Mouse (Mus musculus) megakaryocyte progenitor cell, adult 5-6 weeks (primary cell): ENCODE results near the gene Olfr1055. TPM values are rescaled to one million over a fixed set of nuclear protein-coding genes. Genes with fewer than 3 reads are reported as not detected.
"Not testable (repeated sequence)": the region's sequence is repeated elsewhere in the genome, so short reads cannot be mapped to it uniquely, and the experiment has no call there.

ENCODE experiments used
- ATAC-seq: replicated peaks from 2 replicates; pipeline ENCODE4 v1.8.0; 2016; ENCODE audit warnings: mild to moderate bottlenecking, moderate TSS enrichment, inconsistent platforms; ENCODE audit not compliant: poor library complexity
- total RNA-seq, 2 experiments: library from RNA; stranded (forward) in 1 of 2; stranded (reverse) in 1 of 2; fragments of 157-497, 149-512 nt in 1 of 2; fragments of 200-1000 nt in 1 of 2; gene quantifications; 2 replicates each; pipeline versions ENCODE4 v1.2.3 to v1.2.4; 2015 to 2017

The Olfr1055 gene
- total RNA-seq (2015) (not detected in 2 replicates), total RNA-seq (2017) (not detected in 2 replicates)

- ATAC-seq, result no peak
These were observed at the start of gene Olfr1055 for GRCm38 (mm10) chr2:86350184-86350583. Olfr1055 (minus strand) TSS chr2:86350284.

- ATAC-seq, result no peak
These were observed 45.0 kb upstream of the Olfr1055 start for GRCm38 (mm10) chr2:86395114-86395513.

GRCm38 (mm10) chr2:86388461-86388860 is 38.4 kb upstream of the Olfr1055 start, which contains the start of gene Olfr1058:
Olfr1058 (minus strand) TSS chr2:86388561.
- not testable (repeated sequence) for ATAC-seq

DNA sequence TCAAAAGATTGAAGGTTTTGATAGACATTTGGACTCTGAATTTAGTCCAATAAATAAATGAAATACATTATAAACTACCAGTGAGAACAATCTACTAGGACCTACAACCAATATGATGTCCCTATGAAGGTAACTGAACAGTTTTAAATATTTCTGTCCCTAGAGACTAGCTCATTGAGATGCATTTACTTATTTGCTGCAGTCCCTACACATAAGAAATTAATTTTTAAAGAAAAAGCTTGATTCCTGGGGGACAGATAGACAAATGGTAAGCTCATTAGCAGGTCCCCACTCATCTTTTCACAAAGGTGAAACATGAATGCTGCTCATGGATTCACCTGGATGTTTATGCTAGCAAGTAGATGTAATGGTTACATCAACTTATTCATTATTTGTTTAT is 28.2 kb upstream of the Olfr1055 start, which contains the start of gene Olfr1057:
Gene Olfr1057 (minus strand): TSS at position 101 of the 400 bp plus-strand sequence.
- no peak for ATAC-seq

GRCm38 (mm10) chr2:86366342-86366741 is 16.3 kb upstream of the Olfr1055 start:
- ATAC-seq, result not testable (repeated sequence)

GRCm38 (mm10) chr2:86362369-86362768 is 12.3 kb upstream of the Olfr1055 start, which contains the start of gene Olfr1056:
Olfr1056 (minus strand) TSS chr2:86362469.
- ATAC-seq, result no peak

GRCm38 (mm10) chr2:86351751-86352150 is 1.7 kb upstream of the Olfr1055 start:
- not testable (repeated sequence) for ATAC-seq

GRCm38 (mm10) chr2:86335333-86335732 is 14.8 kb downstream of the Olfr1055 start, which contains the start of gene Olfr1054:
Olfr1054 (minus strand) TSS chr2:86335433.
- ATAC-seq, result no peak

DNA sequence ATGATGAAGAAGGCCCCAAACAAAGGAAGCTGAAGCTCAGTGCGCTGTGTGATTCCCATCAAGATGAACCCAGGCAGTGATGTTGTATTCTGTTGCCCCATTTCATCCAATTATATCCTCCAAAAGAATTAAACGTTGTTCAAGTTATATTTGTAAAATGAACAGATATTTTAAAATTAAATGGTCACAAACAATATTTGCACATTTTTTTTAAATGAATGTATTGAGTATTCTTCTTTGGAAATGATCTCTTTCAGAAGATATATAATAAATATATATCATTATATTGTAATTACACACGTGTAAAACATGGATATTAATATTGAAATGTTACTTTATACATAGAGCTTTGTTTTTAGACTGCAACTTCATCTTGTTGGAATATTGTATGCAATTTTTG is 34.9 kb downstream of the Olfr1055 start, which contains the start of gene Olfr1053:
Gene Olfr1053 (minus strand): TSS at position 101 of the 400 bp plus-strand sequence.
- ATAC-seq, result no peak

Other genes starting within 250 kb of the Olfr1055 start
- gene Olfr1039, start 214.4 kb downstream of the Olfr1055 start, total RNA-seq (2015), result not detected in 2 replicates
- not detected in 2 replicates for gene Olfr1039, start 214.4 kb downstream of the Olfr1055 start, total RNA-seq (2017)
- not detected in 2 replicates for gene Olfr1040, start 203.6 kb downstream of the Olfr1055 start, total RNA-seq (2015)
- not detected in 2 replicates for gene Olfr1040, start 203.6 kb downstream of the Olfr1055 start, total RNA-seq (2017)
- gene Olfr1042, start 188.4 kb downstream of the Olfr1055 start, total RNA-seq (2015), result not detected in 2 replicates
- gene Olfr1042, start 188.4 kb downstream of the Olfr1055 start, total RNA-seq (2017), result not detected in 2 replicates
- gene Olfr1043, start 182.8 kb downstream of the Olfr1055 start, total RNA-seq (2015), result not detected in 2 replicates
- not detected in 2 replicates for gene Olfr1043, start 182.8 kb downstream of the Olfr1055 start, total RNA-seq (2017)
- not detected in 2 replicates for gene Olfr1044, start 172.5 kb downstream of the Olfr1055 start, total RNA-seq (2015)
- gene Olfr1044, start 172.5 kb downstream of the Olfr1055 start, total RNA-seq (2017), result not detected in 2 replicates
- not detected in 2 replicates for gene Olfr52, start 164.6 kb downstream of the Olfr1055 start, total RNA-seq (2015)
- gene Olfr52, start 164.6 kb downstream of the Olfr1055 start, total RNA-seq (2017), result not detected in 2 replicates
- gene Olfr1045, start 147.3 kb downstream of the Olfr1055 start, total RNA-seq (2015), result not detected in 2 replicates
- not detected in 2 replicates for gene Olfr1045, start 147.3 kb downstream of the Olfr1055 start, total RNA-seq (2017)
- gene Olfr1046, start 131.0 kb downstream of the Olfr1055 start, total RNA-seq (2015), result not detected in 2 replicates
- not detected in 2 replicates for gene Olfr1046, start 131.0 kb downstream of the Olfr1055 start, total RNA-seq (2017)
- gene Olfr1047, start 118.9 kb downstream of the Olfr1055 start, total RNA-seq (2015), result not detected in 2 replicates
- gene Olfr1047, start 118.9 kb downstream of the Olfr1055 start, total RNA-seq (2017), result not detected in 2 replicates
- not detected in 2 replicates for gene Olfr1048, start 110.0 kb downstream of the Olfr1055 start, total RNA-seq (2015)
- not detected in 2 replicates for gene Olfr1048, start 110.0 kb downstream of the Olfr1055 start, total RNA-seq (2017)
- not detected in 2 replicates for gene Olfr1049, start 92.0 kb downstream of the Olfr1055 start, total RNA-seq (2015)
- not detected in 2 replicates for gene Olfr1049, start 92.0 kb downstream of the Olfr1055 start, total RNA-seq (2017)
- not detected in 2 replicates for gene Olfr1051, start 71.2 kb downstream of the Olfr1055 start, total RNA-seq (2015)
- not detected in 2 replicates for gene Olfr1051, start 71.2 kb downstream of the Olfr1055 start, total RNA-seq (2017)
- not detected in 2 replicates for gene Olfr1052, start 57.8 kb downstream of the Olfr1055 start, total RNA-seq (2015)
- not detected in 2 replicates for gene Olfr1052, start 57.8 kb downstream of the Olfr1055 start, total RNA-seq (2017)
- gene Olfr1053, start 35.0 kb downstream of the Olfr1055 start, total RNA-seq (2015), result not detected in 2 replicates
- gene Olfr1053, start 35.0 kb downstream of the Olfr1055 start, total RNA-seq (2017), result not detected in 2 replicates
- not detected in 2 replicates for gene Olfr1054, start 14.9 kb downstream of the Olfr1055 start, total RNA-seq (2015)
- gene Olfr1054, start 14.9 kb downstream of the Olfr1055 start, total RNA-seq (2017), result not detected in 2 replicates
- not detected in 2 replicates for gene Olfr1056, start 12.2 kb upstream of the Olfr1055 start, total RNA-seq (2015)
- not detected in 2 replicates for gene Olfr1056, start 12.2 kb upstream of the Olfr1055 start, total RNA-seq (2017)
- not detected in 2 replicates for gene Olfr1057, start 28.1 kb upstream of the Olfr1055 start, total RNA-seq (2015)
- gene Olfr1057, start 28.1 kb upstream of the Olfr1055 start, total RNA-seq (2017), result not detected in 2 replicates
- not detected in 2 replicates for gene Olfr1058, start 38.3 kb upstream of the Olfr1055 start, total RNA-seq (2015)
- not detected in 2 replicates for gene Olfr1058, start 38.3 kb upstream of the Olfr1055 start, total RNA-seq (2017)
- not detected in 2 replicates for gene Olfr1061, start 63.8 kb upstream of the Olfr1055 start, total RNA-seq (2015)
- gene Olfr1061, start 63.8 kb upstream of the Olfr1055 start, total RNA-seq (2017), result not detected in 2 replicates
- not detected in 2 replicates for gene Olfr1062, start 76.5 kb upstream of the Olfr1055 start, total RNA-seq (2015)
- not detected in 2 replicates for gene Olfr1062, start 76.5 kb upstream of the Olfr1055 start, total RNA-seq (2017)
- not detected in 2 replicates for gene Olfr1065, start 100.3 kb upstream of the Olfr1055 start, total RNA-seq (2015)
- gene Olfr1065, start 100.3 kb upstream of the Olfr1055 start, total RNA-seq (2017), result not detected in 2 replicates
- gene Olfr1066, start 106.0 kb upstream of the Olfr1055 start, total RNA-seq (2015), result not detected in 2 replicates
- gene Olfr1066, start 106.0 kb upstream of the Olfr1055 start, total RNA-seq (2017), result not detected in 2 replicates
- gene Olfr228, start 137.1 kb upstream of the Olfr1055 start, total RNA-seq (2015), result not detected in 2 replicates
- gene Olfr228, start 137.1 kb upstream of the Olfr1055 start, total RNA-seq (2017), result not detected in 2 replicates
- not detected in 2 replicates for gene Olfr1076, start 158.2 kb upstream of the Olfr1055 start, total RNA-seq (2015)
- not detected in 2 replicates for gene Olfr1076, start 158.2 kb upstream of the Olfr1055 start, total RNA-seq (2017)
- not detected in 2 replicates for gene Olfr1079, start 192.2 kb upstream of the Olfr1055 start, total RNA-seq (2015)
- not detected in 2 replicates for gene Olfr1079, start 192.2 kb upstream of the Olfr1055 start, total RNA-seq (2017)
- not detected in 2 replicates for gene Olfr1080, start 208.0 kb upstream of the Olfr1055 start, total RNA-seq (2015)
- gene Olfr1080, start 208.0 kb upstream of the Olfr1055 start, total RNA-seq (2017), result not detected in 2 replicates
- gene Olfr1082, start 248.7 kb upstream of the Olfr1055 start, total RNA-seq (2015), result not detected in 2 replicates
- not detected in 2 replicates for gene Olfr1082, start 248.7 kb upstream of the Olfr1055 start, total RNA-seq (2017)